Mouse (Mus musculus) forelimb bud, embryonic 11.5 days (tissue): ENCODE results near the gene Sptssb.

Experiments
- DNase-seq: peaks from one replicate; pipeline ENCODE4 v3.0.0-alpha.2; 2012; ENCODE audit warnings: low read depth, low spot score

Gene Sptssb

GRCm38 (mm10) chr3:69839485-69839884, 20.3 kb downstream of the Sptssb start:
- no peak for DNase-seq

DNA sequence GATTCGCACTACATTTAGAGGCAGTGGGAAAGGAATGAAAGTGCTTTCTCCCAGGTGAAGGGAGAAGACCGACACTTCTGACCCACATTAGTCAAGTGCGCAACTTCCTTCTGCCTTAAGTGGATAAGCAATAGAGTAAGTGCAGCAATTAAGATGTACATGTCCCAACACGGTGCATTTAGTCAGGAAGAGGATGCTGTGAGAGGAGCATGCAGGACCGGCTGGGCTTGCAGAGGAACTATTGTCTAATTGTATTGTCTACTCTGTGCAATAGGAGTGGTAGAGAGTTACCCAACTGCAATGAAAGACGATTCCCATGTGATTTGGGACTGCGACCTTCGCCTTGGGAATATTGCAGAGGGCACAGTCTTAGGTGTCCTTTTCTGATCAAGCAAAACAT, 30.2 kb downstream of the Sptssb start:
- no peak for DNase-seq

- DNase-seq = no peak
These were observed 35.2 kb downstream of the Sptssb start for GRCm38 (mm10) chr3:69824536-69824935.

DNA sequence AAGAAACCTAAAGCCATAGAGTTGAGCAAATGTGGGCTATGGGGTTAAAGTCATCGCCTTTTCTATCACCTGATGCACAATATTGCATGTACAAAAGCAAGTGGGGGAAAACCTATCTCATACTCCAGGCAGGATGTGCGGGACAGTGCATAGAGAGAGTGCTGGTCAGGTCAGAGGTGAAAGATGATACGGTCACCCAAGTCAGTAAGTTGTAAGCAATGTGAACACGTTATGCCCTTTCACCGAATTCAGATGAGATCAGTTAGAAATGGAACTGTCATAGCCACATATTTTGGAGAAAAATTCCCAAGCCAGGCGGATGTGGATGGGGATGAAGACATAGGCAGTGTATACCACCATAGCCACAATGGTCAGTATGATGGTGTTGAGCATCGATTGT, 39.1 kb downstream of the Sptssb start:
- no peak for DNase-seq

DNA sequence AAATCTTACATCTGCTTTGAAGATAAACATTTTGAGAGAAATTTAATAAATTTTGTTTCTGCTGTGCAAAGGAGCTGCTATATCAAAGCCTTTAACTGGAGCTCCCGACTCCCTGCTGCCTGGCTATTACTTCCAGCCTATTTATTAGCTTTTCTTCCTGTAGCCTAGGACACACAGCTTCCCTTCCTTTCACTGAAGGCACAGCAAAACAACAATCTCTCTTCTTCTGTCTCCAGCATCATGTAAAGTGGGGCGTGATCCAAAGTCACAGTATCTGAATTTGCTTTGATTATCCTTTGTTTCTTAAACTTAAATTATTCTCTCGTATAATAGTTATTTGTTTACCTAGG, 39.9 kb downstream of the Sptssb start:
- DNase-seq = no peak

DNA sequence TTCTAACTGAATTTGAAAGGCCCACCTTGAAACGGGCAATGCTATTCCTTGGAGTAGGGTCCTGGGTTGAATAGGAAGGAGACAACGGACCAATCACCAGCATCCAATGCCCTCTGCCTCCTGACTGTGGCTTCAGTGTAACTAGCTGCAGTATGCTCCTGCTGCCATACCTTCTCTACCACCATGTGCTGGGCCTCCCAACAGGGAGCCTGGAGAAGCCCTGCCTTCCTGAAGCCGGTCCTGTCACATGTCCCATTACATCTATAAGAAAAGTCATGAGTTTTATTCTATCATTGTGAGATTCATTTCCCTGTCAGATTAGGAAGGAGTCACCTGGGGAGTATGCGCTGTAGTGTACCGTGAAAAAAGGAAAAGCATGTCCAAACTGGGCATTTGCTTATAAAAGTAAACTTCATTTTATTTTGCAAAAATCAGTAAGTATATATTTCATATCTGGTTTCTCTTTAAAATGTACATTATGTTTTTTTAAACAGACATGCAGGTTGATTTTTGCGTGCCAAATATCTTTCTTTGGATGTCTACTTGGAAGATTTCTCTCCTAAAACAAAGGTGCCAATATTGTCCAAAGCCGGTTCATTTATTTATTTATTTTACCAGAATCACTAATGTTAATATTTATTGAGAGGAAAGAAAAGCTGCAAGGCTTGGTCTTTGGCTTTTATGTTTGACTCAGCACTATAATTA, 40.4 kb downstream of the Sptssb start:
- DNase-seq = no peak

GRCm38 (mm10) chr3:69818466-69818865, 41.3 kb downstream of the Sptssb start:
- DNase-seq = no peak

DNA sequence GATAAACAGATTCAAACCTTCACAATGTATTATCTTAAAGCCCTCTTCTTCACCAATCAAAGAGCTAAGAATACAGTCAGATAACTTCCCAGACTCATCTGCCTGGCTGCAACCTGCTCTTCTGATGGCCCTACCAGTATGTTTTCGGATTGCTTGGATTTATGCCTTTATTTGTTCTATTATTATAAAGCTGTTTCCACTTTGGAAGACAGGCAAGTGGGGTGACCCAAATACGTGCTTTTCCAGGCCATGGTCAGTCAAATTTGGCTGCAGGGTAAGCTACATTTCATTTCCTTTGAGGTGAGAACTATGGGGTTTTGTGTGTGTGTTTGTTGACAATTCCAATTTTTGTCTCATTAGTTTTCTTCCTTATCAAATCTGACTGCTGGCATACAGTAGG, 43.2 kb downstream of the Sptssb start:
- no peak for DNase-seq

GRCm38 (mm10) chr3:69813005-69813695, 46.6 kb downstream of the Sptssb start:
- peak; percentile 52 for DNase-seq

- no peak for DNase-seq
These were observed 47.3 kb downstream of the Sptssb start for GRCm38 (mm10) chr3:69812442-69812841.

DNA sequence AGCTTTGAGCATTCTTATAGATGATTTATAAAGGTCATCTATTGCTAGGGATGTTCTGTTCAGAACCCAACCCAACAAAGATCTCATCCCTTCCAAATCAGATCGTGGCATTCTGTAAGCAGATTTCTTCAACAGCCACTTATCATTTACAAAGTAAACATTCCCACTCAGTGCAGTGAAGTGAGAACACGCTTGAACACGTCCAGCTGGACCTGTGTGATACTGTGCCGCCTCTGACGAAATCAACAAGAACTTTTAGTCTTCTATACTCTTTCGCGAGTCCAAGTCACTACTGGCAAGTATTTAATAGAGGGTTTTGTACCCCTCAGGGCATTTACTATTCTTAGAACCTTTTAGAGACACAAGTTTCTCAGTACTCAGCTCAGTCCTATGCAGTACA, 51.3 kb downstream of the Sptssb start:
- DNase-seq = no peak

GRCm38 (mm10) chr3:69803137-69803536, 56.6 kb downstream of the Sptssb start:
- no peak for DNase-seq

DNA sequence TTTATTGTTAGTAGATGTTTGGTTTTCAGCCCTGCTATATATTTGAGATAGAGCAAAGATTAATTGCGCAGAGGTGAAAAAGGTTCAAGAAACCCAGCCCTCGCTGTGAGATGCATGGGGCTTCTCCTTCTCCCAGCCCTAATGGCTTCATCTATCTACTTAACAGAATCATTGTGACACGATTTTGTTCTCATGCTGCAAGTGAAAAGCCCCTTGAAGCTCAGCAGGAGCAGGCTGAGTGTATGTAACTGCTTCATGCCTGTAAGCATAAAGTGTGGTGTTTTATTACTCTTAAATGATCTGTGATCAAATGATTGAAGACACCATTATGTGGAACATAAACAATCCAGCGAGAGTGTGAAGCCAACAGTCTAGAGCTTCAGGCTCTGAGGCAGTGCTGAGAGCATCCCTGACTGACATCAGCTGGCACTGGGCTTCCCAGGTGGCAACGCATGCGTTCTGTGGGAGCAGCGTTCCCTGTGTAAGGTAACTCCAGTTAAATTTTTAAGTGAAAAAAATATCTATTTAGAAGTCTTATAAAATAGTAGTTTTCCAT, 58.8 kb downstream of the Sptssb start:
- no peak for DNase-seq

DNA sequence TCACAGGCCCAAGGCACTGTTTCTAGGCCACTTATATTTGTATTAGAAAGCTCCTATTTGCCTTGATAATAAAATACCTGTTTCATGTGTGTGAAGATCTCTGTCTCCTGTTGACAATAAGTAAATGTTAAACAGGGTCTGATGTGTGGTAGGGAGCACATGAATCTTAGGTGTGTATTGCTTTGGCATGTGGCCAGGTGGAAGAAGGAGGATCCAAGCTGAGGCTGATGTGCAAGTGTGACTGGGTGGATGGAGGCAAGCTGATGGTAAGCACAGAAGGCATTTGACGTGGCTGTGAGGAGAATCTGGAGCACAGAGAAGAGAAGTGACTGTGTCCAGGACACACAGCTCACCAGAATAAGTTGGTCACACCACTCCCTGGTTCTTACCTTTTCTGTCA, 60.6 kb downstream of the Sptssb start:
- no peak for DNase-seq

DNA sequence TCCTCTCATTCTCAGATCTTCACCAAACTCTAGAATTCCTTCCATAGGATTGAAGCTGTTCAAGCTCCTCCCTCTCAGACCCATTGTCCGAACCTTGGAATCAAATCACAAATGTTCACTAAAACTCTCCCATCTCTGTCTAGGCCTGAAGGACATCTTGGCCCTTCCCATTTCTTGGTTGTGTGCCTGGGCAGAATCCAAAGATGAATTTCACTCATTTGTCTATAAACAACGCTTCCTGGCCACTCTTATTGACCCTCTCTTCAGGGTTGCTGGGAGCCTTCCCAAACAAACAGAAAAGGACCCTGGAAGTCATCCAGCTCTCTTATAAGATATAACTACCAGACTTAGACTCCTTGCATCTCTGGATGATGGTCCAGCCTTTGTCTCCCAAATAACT, 61.8 kb downstream of the Sptssb start:
- DNase-seq = no peak

DNA sequence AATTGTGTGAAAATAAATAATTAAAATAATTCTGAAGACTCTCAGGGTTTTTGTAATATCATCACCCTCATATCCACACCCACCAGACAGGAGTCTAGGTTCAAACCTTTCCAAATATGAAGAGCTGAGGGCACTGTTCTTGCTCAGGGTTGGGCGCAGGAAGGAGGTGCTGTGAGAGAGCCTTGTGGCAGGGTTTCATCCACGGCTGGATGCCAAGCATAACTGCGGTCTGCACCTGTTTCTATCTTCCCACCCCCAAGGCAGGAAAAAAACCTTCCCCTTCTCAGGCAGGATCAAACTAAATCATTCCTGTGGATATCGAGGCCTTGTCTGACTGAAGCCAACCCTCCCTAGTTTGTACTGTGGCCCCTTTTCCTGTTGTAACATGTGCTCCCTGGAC, 62.2 kb downstream of the Sptssb start:
- DNase-seq = no peak

- no peak for DNase-seq
These were observed 66.8 kb downstream of the Sptssb start for GRCm38 (mm10) chr3:69792823-69793417.

GRCm38 (mm10) chr3:69779246-69779796, 80.4 kb downstream of the Sptssb start:
- no peak for DNase-seq

DNA sequence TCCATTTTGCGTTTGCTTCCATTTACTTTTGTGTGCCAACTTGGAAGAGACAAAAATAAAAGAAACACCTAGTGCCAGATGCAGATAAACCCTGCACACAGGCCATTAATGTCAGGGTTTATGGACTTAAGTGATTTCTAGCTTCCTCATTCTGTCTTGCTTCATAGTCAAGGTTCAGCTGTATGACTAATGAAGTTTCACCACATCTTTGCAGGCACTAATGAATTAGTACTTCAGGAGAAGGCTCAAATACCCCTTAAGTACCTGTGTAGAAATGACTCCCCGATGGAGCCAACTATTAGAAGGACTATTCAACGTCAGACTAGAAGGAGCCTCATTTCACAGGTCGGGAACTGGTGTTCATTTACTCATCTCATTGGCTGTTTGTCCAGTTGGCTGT, 86.4 kb downstream of the Sptssb start:
- no peak for DNase-seq
